Mouse (Mus musculus) neural tube, embryonic 13.5 days (tissue): ENCODE measurements at regions not wholly inside any gene's neighbourhood (a gene's known extent, or its start where the extent isn't known, plus 50 kb on each side); places are given as distances from the start of the nearest gene placed in this dataset.

ENCODE experiments used
- ATAC-seq: fragments of 200-750 bp; cut with Nextera tagmentation; 2 replicates; pipeline ENCODE4 v1.8.0; 2017; ENCODE audit warnings: low read depth, mild to moderate bottlenecking, moderate TSS enrichment, moderate library complexity
- H3K27ac ChIP-seq: fragments of 300-500 bp; sonication (generic); replicated peaks from 2 replicates; pipeline ENCODE4 v1.5.1; 2015; ENCODE audit warnings: moderate library complexity, mild to moderate bottlenecking, inconsistent platforms
- H3K27me3 ChIP-seq: fragments of 300-500 bp; sonication (generic); 2 replicates; pipeline ENCODE4 v1.6.1; 2015; ENCODE audit warnings: mild to moderate bottlenecking, inconsistent platforms
- H3K36me3 ChIP-seq: fragments of 300-500 bp; sonication (generic); 2 replicates; pipeline ENCODE4 v1.6.1; 2015; ENCODE audit warnings: mild to moderate bottlenecking, inconsistent platforms
- H3K4me1 ChIP-seq: fragments of 300-500 bp; sonication (generic); replicated peaks from 2 replicates; pipeline ENCODE4 v1.6.1; 2015; ENCODE audit warnings: inconsistent platforms
- H3K4me2 ChIP-seq: fragments of 300-500 bp; sonication (generic); 2 replicates; pipeline ENCODE4 v1.6.1; 2015; ENCODE audit warnings: inconsistent platforms, mild to moderate bottlenecking, moderate library complexity
- H3K4me3 ChIP-seq: fragments of 300-500 bp; sonication (generic); 2 replicates; pipeline ENCODE4 v1.5.1; 2015; ENCODE audit warnings: mild to moderate bottlenecking, inconsistent platforms
- H3K9ac ChIP-seq: fragments of 300-500 bp; sonication (generic); 2 replicates; pipeline ENCODE4 v1.6.1; 2015; ENCODE audit warnings: moderate library complexity, mild to moderate bottlenecking, inconsistent platforms
- H3K9me3 ChIP-seq: fragments of 300-500 bp; sonication (generic); 2 replicates; pipeline ENCODE4 v1.6.1; 2016; ENCODE audit warnings: inconsistent platforms
- WGBS: fragments of 180-500 bp; shearing (Covaris S2); methylation state at CpG from one replicate; pipeline ENCODE4 v1.1.7; 2015; 5-methylcytosine and 5-hydroxymethylcytosine counted together

- WGBS, result 81% methylated on average over 4 of the region's 4 CpGs
- H3K9me3 ChIP-seq, result no peaks in the 10 kb centered on the region
- no peak overlapping the region for H3K4me3 ChIP-seq
- no peak overlapping the region for H3K9ac ChIP-seq
- H3K36me3 ChIP-seq, result no peaks in the 10 kb centered on the region
- H3K4me1 ChIP-seq, result no peaks in the 10 kb centered on the region
- no peaks in the 10 kb centered on the region for H3K27me3 ChIP-seq
- ATAC-seq, result no peak
- H3K4me2 ChIP-seq, result no peak overlapping the region
- no peak overlapping the region for H3K27ac ChIP-seq
Observed at GRCm38 (mm10) chr3:144058106-144058505, 146.9 kb downstream of the Lmo4 start.

- no peaks in the 10 kb centered on the region for H3K36me3 ChIP-seq
- 68% methylated on average over 4 of the region's 4 CpGs for WGBS
- ATAC-seq, result no peak
Observed at GRCm38 (mm10) chr3:144050341-144050740, 154.7 kb downstream of the Lmo4 start.

DNA sequence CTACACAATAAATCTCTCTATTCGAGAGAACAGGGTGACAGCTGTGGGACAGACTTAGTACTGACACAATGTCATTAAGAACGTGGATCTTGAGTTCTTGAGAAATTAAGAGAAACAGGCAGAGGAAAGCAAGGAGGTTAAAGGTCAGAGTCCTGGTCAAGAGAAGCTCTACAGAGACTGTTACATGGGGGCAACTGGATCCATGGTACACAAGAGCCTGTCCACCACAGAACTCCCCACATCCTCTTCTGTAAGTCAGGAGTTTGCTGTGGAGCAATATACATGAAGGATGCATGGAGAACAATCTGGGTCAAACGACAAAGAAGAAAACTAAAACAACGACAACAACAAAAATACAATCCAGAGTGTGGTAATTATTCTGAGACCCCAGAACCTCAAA, 155.8 kb downstream of the Lmo4 start:
- no peak for ATAC-seq

More at GRCm38 (mm10) chr3:144050341-144050740, 154.7 kb downstream of the Lmo4 start:
- Histone ChIP-seq H3K9me3 (no peaks in the 10 kb centered on the region), H3K4me3 (no peak overlapping the region), H3K27me3 (no peaks in the 10 kb centered on the region), H3K9ac (no peak overlapping the region), H3K27ac (no peak overlapping the region), H3K4me1 (no peaks in the 10 kb centered on the region), H3K4me2 (no peak overlapping the region)

DNA sequence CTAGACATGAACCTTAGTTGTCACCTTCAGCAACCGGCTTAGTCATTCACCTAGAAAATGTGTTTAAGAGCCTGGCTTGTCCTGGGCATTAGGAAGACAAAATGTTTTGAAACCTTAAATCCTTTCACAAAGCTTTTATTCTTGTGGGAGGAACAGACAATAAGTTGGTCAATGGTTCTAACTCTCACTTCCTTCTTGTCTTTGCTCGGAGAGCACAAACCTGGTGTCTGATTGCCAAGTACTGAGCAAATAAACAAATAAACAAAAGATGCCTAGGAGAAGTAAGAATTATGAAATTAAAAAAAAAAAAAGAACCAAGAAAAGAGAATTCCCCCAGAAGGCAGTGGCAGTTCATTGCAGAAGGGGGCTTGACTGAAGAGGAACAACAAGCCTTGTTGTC, 160.7 kb downstream of the Lmo4 start:
- Histone ChIP-seq H3K27ac (no peak overlapping the region), H3K4me1 (peaks cover 10% of the 10 kb centered on the region), H3K9ac (no peak overlapping the region), H3K9me3 (no peaks in the 10 kb centered on the region), H3K4me2 (no peak overlapping the region), H3K27me3 (no peaks in the 10 kb centered on the region), H3K36me3 (no peaks in the 10 kb centered on the region), H3K4me3 (no peak overlapping the region)
- 85% methylated on average over 2 of the region's 2 CpGs for WGBS
- no peak for ATAC-seq

More for the DNA sequence above, 155.8 kb downstream of the Lmo4 start:
- Histone ChIP-seq H3K4me3 (no peak overlapping the region), H3K36me3 (no peaks in the 10 kb centered on the region), H3K9ac (no peak overlapping the region), H3K4me1 (no peaks in the 10 kb centered on the region), H3K4me2 (no peak overlapping the region), H3K27me3 (no peaks in the 10 kb centered on the region), H3K9me3 (no peaks in the 10 kb centered on the region), H3K27ac (no peak overlapping the region)
- 34% methylated on average over 4 of the region's 4 CpGs for WGBS

GRCm38 (mm10) chr3:144041788-144042187, 163.2 kb downstream of the Lmo4 start:
- no peak overlapping the region for H3K9ac ChIP-seq
- H3K9me3 ChIP-seq, result no peaks in the 10 kb centered on the region
- no peaks in the 10 kb centered on the region for H3K36me3 ChIP-seq
- whole genome bisulfite sequencing, result 49% methylated on average over 5 of the region's 5 CpGs
- no peaks in the 10 kb centered on the region for H3K27me3 ChIP-seq
- no peak for ATAC-seq
- no peak overlapping the region for H3K27ac ChIP-seq
- H3K4me3 ChIP-seq, result no peak overlapping the region
- H3K4me1 ChIP-seq, result peaks cover 10% of the 10 kb centered on the region
- no peak overlapping the region for H3K4me2 ChIP-seq

DNA sequence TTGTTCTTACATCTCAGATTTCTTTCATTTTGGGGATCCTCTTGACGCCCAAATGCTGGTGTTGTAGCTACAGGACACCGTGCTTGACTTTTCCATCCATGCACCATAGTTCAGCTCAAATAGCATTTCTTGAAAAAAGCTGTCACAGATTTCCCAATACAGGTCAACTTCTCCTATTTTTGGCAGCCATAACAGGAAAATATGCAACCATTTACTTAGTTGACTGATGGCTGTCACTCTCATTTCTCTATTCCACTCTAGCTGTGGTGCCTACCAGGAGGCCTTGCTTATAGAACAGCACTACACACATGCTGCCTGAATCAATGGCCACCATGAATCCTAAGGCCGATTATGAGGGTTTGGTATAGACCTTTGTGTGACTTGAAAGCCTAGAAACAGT, 165.5 kb downstream of the Lmo4 start:
- Histone ChIP-seq H3K27me3 (no peaks in the 10 kb centered on the region), H3K4me1 (peaks cover 10% of the 10 kb centered on the region), H3K4me2 (no peak overlapping the region), H3K4me3 (no peak overlapping the region), H3K9me3 (no peaks in the 10 kb centered on the region), H3K36me3 (no peaks in the 10 kb centered on the region), H3K9ac (no peak overlapping the region), H3K27ac (no peak overlapping the region)
- WGBS, result 93% methylated on average over 3 of the region's 3 CpGs
- no peak for ATAC-seq

- H3K9me3 ChIP-seq, result no peaks in the 10 kb centered on the region
- no peaks in the 10 kb centered on the region for H3K27me3 ChIP-seq
- WGBS, result 100% methylated on average over 1 of the region's 1 CpGs
- H3K4me2 ChIP-seq, result no peak overlapping the region
- ATAC-seq, result no peak
- H3K27ac ChIP-seq, result no peak overlapping the region
- H3K36me3 ChIP-seq, result no peaks in the 10 kb centered on the region
- peaks cover 4% of the 10 kb centered on the region; the same call in 1 of the 2 replicates for H3K4me1 ChIP-seq
- no peak overlapping the region for H3K9ac ChIP-seq
- no peak overlapping the region for H3K4me3 ChIP-seq
Observed at GRCm38 (mm10) chr3:144029611-144030010, 175.4 kb downstream of the Lmo4 start.

- no peak overlapping the region for H3K27ac ChIP-seq
- H3K9ac ChIP-seq, result no peak overlapping the region
- H3K4me2 ChIP-seq, result no peak overlapping the region
- no peak for ATAC-seq
- H3K9me3 ChIP-seq, result no peaks in the 10 kb centered on the region
- H3K27me3 ChIP-seq, result no peaks in the 10 kb centered on the region
- H3K36me3 ChIP-seq, result no peaks in the 10 kb centered on the region
- WGBS, result 90% methylated on average over 3 of the region's 3 CpGs
- peaks cover 4% of the 10 kb centered on the region; the same call in 1 of the 2 replicates for H3K4me1 ChIP-seq
- no peak overlapping the region for H3K4me3 ChIP-seq
Observed at GRCm38 (mm10) chr3:144029121-144029520, 175.9 kb downstream of the Lmo4 start.

DNA sequence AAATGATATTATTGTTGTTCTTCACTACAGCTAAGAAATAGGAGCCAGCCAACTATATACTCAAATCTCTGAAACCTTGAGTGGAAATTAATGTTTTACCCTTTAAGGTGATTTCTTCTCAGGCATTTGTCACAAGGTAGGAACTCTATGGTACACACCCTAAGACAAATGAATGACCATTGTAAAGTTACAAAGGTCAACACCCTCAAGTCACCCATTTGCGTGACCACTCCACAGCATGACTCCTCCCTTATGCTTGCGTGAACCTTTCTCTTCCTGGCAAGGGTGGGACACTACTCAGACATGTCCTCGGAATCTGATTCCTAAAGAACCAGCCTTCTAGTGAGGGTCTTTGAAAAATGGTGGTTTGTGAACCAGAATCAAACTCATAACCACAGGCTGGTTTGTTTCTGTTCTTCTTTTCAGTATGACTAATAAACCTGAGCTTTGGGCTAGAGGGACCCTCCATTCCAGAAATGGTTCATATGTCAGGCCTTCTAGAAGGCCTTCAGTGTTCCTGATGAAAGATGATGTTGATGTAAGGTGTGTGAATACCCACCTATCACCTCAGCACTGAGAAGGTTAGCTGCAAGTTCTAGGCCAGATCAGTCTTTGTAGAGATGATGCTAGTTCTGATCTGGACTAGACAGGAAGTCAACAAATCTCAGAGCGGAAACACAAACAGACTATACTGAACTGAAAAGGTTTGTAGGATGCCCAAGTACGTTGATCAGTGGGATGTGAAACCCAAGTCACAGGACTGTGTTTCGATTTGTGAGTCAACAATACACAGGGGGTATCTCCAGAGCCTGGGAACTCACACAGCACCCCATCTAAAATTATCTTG, 177.7 kb downstream of the Lmo4 start:
- no peak overlapping the region for H3K4me2 ChIP-seq
- H3K4me1 ChIP-seq, result peaks cover 4% of the 10 kb centered on the region; the same call in 1 of the 2 replicates
- H3K36me3 ChIP-seq, result no peaks in the 10 kb centered on the region
- H3K27me3 ChIP-seq, result no peaks in the 10 kb centered on the region
- H3K27ac ChIP-seq, result no peak overlapping the region
- 93% methylated on average over 6 of the region's 6 CpGs for WGBS
- no peak overlapping the region for H3K4me3 ChIP-seq
- H3K9me3 ChIP-seq, result no peaks in the 10 kb centered on the region
- ATAC-seq, result no peak
- no peak overlapping the region for H3K9ac ChIP-seq

- H3K27ac ChIP-seq, result no peak overlapping the region
- no peak for ATAC-seq
- H3K4me1 ChIP-seq, result peaks cover 6% of the 10 kb centered on the region; the same call in 1 of the 2 replicates
- H3K9me3 ChIP-seq, result no peaks in the 10 kb centered on the region
- no peaks in the 10 kb centered on the region for H3K36me3 ChIP-seq
- 41% methylated on average over 14 of the region's 14 CpGs for WGBS
- no peak overlapping the region for H3K4me3 ChIP-seq
- no peaks in the 10 kb centered on the region for H3K27me3 ChIP-seq
- H3K9ac ChIP-seq, result no peak overlapping the region
- H3K4me2 ChIP-seq, result no peak overlapping the region
Observed at GRCm38 (mm10) chr3:144025451-144026125, 179.4 kb downstream of the Lmo4 start.

DNA sequence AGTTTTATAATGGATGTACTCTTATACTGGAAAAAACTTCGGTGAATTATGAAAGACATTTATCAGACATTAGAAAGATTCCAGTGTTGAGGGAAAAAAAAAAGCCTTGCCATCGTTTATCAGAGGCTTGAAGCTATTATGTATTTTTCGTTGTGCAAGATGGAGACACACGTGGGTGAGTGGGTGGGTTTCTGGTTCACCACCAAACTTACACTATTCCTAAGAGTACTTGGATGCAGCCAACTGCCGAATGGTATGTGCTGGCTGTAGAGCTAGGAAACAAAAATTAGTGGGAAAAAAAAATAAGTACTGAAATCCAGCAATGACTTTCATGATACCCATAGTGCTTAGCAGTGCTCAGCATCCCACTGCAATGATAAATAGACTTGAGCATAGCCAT, 180.8 kb downstream of the Lmo4 start:
- Histone ChIP-seq H3K27ac (no peak overlapping the region), H3K36me3 (no peaks in the 10 kb centered on the region), H3K9ac (no peak overlapping the region), H3K27me3 (no peaks in the 10 kb centered on the region), H3K9me3 (no peaks in the 10 kb centered on the region), H3K4me3 (no peak overlapping the region), H3K4me2 (no peak overlapping the region), H3K4me1 (peaks cover 10% of the 10 kb centered on the region; the same call in 1 of the 2 replicates)
- WGBS, result 85% methylated on average over 5 of the region's 5 CpGs
- ATAC-seq, result no peak

GRCm38 (mm10) chr3:144023058-144023457, 182.0 kb downstream of the Lmo4 start:
- Histone ChIP-seq H3K27me3 (no peaks in the 10 kb centered on the region), H3K9me3 (no peaks in the 10 kb centered on the region), H3K4me2 (no peak overlapping the region), H3K4me1 (peaks cover 10% of the 10 kb centered on the region; the same call in 1 of the 2 replicates), H3K36me3 (no peaks in the 10 kb centered on the region), H3K27ac (no peak overlapping the region), H3K4me3 (no peak overlapping the region), H3K9ac (no peak overlapping the region)
- WGBS, result 93% methylated on average over 3 of the region's 3 CpGs
- ATAC-seq, result no peak
